Mouse (Mus musculus) left cerebral cortex, postnatal 14 days (tissue): ENCODE measurements at regions not wholly inside any gene's neighbourhood (a gene's known extent, or its start where the extent isn't known, plus 50 kb on each side); places are given as distances from the start of the nearest gene placed in this dataset.
"Not testable (repeated sequence)": the region's sequence is repeated elsewhere in the genome, so short reads cannot be mapped to it uniquely, and the experiment has no call there.

Experiments used
- DNase-seq, 2 experiments: peaks; one replicate each; pipeline ENCODE4 v3.0.0; 2021 to 2022; ENCODE audit warnings: low spot score in 2 of 2, mixed read lengths in 1 of 2
- intact Hi-C: fragments of 180-260 bp; cut with DNase I; formaldehyde crosslinking; loops from one replicate; pipeline ENCODE4 v1.15.1; 2025

DNA sequence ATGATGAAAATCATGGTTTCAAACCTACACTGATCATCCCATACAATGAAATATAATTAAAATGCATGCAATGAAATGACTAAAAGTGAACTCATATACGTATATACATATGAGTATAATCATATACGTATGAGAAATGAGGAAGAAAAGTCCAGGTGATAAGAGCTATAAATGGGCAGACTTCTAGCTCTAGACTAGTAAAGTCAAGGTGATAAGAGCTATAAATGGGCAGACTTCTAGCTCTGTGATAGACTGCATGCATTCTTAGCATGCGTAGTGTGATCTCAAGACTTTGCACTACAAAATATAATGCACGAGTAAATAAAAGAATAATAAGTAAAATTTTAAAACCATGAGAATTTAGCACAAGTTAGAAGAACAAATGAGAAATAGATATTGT, 606.2 kb upstream of the Gpc5 start:
- DNase-seq: no peak
- intact Hi-C loops: no loop called here

DNA sequence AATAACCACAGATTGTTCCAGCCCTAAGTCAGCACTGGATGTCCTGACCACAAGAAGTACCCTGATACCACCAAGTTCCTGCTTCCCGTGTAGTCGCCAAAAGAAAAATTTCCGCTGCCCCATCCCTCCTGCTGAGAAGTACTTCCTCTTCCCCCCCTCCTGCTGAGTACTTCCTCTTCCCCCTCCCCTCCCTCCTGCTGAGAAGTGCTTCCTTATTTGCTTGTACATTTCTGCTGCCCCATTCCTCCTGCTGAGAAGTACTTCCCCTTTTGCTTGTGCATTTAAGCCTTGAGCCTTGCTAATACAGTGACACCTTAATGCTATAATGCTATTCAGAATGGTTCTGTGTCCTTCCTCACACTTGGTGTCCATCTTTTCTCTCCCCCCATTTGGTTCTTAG, 598.6 kb upstream of the Gpc5 start:
- intact Hi-C loops, DNase-seq: not testable (repeated sequence)

DNA sequence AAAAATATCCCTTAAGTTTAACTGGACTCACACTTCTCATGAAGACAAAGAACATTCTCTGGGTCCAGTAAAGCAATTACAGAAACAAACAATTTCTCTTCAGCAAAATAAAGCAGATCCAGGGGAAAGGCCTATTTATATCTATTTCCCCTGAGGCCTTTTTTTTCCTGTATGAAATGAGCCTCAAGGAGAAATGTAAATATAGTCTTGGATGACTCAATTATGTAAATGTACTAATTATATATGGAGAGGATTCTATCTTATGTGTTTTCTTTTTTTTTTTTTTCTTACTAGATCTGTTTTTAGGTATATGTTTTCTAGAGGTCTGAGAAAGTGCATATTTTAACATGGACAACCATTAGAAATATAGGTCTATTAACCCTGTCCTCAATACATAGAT, 587.0 kb upstream of the Gpc5 start:
- intact Hi-C loops: no loop called here
- DNase-seq: no peak

DNA sequence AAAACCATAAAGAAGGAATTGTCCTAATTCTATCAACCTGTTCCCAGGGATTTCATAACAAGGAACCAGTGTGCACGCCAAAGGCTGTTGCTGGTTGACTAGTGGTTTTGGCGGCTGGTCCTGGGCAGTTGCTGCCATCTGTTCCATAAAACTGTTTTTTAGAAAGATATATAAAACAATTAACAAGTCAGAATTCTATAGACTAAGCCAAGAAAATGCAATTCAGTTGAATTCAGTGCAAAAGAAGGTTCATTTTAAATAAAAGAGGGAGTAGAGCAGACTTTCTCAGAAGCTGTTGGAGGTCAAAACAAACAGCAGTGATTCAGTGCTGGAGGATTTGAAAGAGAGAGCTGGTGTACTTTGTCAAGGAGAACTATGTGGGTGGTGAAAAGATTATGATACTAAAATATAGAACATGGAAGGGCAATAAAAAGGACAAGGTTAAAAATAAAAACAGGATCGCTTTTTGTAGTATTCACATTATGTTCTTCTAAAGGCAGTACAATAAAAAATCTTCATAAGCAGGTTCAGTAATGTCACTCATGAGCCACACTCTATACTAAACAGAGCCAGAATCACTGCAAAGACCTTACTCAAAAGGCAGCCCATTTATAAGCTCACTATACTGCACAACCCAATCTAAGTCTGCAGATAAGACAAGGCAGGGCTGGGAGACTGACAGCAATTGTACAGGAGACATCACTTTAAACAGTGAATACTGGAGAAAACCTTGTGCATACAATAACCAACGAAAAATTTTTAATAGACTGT, 543.9 kb upstream of the Gpc5 start:
- DNase-seq: peak; percentile 48 to 64
- intact Hi-C loops: no loop called here

- intact Hi-C loops: no loop called here
- no peak for DNase-seq
Observed at GRCm38 (mm10) chr14:114549101-114549500, 542.9 kb upstream of the Gpc5 start.

- peak in 1 of 2 experiments; percentile 24 for DNase-seq
- intact Hi-C loops: no loop called here
Observed at GRCm38 (mm10) chr14:114566411-114567030, 525.5 kb upstream of the Gpc5 start.

DNA sequence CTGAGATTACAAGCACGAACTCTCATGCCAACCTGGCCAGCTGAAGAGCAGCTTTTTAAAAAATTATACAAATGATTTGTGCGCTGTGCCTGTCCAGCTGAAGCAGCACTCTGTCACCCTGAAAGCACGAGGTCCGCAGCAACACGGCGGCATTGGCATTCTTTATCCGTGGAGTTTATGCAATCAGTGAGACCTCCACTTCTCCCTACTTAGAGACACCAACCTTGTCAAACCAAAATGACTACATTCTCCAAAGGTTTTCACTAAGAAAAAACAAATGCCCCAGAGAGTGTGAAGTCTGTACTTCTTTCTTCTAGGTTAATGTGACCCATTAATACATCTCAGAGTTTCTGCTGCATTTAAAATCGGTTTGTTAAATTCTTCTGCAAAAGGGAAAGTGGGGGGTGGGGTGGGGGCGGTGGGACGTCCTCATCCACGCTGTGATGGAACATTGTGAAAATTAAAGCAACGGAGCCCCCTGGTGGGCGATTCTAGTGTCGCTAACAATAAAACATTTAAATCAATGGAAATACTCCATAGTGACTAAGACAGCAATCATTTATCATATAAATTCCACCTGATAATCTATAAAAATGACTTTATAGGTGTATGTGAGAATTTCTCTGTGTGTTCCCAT, 524.2 kb upstream of the Gpc5 start:
- intact Hi-C loops: no loop called here
- DNase-seq: peak; percentile 78 to 90

DNA sequence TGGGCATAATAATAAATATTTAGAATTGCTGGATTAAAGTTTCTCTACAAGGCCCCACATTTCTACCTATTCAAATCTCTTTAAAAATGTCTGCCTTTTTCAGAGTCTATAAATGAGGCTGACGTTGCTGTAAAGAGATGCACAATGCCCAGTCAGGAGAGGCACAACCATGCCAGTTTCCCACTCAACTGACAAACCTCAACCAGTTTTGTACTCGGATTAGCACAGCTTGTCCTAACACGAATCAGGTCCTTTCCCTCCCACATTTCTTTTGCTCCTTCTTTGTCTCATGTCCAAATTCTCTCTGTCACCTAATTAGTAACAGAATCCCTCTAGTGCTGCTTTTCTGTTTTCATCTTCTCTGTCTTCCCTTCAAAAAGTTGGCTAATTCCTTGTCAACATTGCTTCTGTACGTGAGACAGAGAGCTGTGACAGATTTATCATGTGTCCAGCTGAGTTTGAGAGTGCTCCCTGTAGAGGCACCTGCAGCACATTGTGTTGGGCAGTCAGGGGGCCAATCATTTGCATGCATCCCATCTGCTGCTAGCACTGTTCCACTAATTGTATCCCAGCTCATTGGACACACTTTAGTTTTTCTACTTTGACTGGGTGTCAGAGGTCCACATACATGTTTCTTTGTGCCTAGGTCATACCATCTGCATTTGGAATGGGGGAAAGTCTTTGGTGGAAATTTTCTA, 504.5 kb upstream of the Gpc5 start:
- no peak for DNase-seq
- intact Hi-C loops: no loop called here

DNA sequence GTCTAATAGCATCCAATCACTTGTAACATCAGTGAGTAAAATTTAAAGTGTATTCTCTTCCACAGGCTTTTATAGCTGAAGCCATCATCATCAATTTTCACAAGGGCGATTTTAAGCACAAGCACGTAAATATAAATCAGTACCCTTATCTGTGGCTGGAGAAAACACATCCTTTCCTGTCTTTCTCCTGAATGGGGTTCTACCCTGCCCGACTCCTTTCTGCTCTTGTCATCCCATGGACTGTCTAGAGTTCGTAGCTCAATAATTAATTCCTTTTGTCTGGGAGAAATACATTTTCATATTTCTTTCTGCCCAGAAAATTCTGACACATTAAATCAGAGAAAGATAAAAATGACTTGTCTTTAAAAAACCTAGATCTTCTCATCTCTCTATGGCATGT, 482.7 kb upstream of the Gpc5 start:
- no peak for DNase-seq
- intact Hi-C loops: no loop called here

- intact Hi-C loops: no loop called here
- DNase-seq: no peak
Observed at GRCm38 (mm10) chr14:114612400-114612799, 479.6 kb upstream of the Gpc5 start.

GRCm38 (mm10) chr14:114656636-114657035, 435.4 kb upstream of the Gpc5 start:
- intact Hi-C loops: no loop called here
- no peak for DNase-seq

DNA sequence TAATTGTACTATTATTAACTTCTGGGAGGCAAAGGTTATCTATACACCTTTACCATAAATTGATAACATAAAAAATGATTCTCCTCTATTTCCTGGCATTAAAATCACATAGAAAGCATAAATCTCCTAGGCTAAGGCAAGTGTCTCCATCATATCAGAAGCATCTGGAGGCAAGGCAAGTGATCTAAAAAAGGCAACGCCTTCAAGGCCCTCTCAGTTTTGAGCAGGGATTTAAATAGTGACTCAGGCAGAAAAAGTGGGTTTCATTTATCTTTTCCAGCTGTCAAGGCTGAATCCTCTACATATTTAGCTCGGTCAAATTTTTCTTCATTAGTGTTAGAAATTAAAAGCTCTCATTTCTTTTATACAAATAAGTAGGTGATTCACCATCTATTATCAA, 430.0 kb upstream of the Gpc5 start:
- peak in 1 of 2 experiments; percentile 5 for DNase-seq
- intact Hi-C loops: no loop called here

- peak; percentile 17 to 56 for DNase-seq
- intact Hi-C loops: no loop called here
Observed at GRCm38 (mm10) chr14:114685133-114685532, 406.9 kb upstream of the Gpc5 start.

GRCm38 (mm10) chr14:114694930-114695329, 397.1 kb upstream of the Gpc5 start:
- no peak for DNase-seq
- intact Hi-C loops: no loop called here

DNA sequence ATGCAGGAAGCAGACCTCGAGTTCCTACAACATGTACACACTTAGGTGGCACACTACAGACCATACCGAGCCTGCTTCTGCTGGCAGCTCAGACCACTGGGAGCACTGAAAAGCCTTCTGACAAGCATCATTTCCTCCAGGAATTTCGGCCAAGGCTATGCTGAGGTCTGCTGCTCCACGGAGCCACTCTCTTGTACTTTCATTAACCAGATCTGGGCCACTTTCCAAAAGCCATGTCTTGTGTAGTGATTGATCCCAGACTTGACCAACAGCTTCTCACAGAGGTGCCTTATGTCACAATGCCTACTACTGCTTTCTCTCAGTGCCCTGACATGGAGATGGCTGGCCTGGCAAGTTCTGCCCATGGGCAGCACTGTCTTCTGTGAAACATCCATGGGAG, 394.5 kb upstream of the Gpc5 start:
- intact Hi-C loops: no loop called here
- DNase-seq: no peak

GRCm38 (mm10) chr14:114723080-114723479, 368.9 kb upstream of the Gpc5 start:
- DNase-seq: no peak
- intact Hi-C loops: no loop called here

- DNase-seq: no peak
Observed at GRCm38 (mm10) chr14:114767323-114767722, 324.7 kb upstream of the Gpc5 start.

DNA sequence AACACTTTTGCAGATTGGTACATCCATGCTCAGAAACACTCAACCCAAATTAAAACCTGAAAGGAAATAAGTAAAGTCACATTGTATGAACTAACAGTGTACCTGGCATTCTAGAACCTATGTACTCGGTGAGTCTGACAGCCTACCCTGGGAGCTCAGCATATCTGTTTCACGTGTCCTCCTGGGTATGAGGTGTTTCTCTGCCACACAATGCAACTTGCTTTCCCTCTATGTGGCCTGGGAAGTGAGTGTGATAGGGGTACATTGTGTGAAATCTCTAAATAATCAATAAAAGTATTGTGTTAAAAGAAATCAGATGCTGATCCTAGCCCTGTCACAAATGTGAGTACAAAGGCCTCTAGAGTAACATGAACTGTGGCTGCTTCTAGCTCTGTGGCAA, 315.3 kb upstream of the Gpc5 start:
- no peak for DNase-seq
- intact Hi-C loops: no loop called here

More at GRCm38 (mm10) chr14:114767323-114767722, 324.7 kb upstream of the Gpc5 start:
- intact Hi-C loops: no loop called here

GRCm38 (mm10) chr14:114781821-114782220, 310.2 kb upstream of the Gpc5 start:
- intact Hi-C loops: no loop called here
- DNase-seq: no peak
